Mouse (Mus musculus): ENCODE results near the gene Ptpn21.

Gene Ptpn21

GRCm38 (mm10) chr12:98736951-98737800, at the start of gene Ptpn21:
Ptpn21 (minus strand) TSS chr12:98737405.
- DNase-seq: peak; percentile 81

- DNase-seq: no peak
Measured at GRCm38 (mm10) chr12:98784251-98784650, 47.0 kb upstream of the Ptpn21 start.

DNA sequence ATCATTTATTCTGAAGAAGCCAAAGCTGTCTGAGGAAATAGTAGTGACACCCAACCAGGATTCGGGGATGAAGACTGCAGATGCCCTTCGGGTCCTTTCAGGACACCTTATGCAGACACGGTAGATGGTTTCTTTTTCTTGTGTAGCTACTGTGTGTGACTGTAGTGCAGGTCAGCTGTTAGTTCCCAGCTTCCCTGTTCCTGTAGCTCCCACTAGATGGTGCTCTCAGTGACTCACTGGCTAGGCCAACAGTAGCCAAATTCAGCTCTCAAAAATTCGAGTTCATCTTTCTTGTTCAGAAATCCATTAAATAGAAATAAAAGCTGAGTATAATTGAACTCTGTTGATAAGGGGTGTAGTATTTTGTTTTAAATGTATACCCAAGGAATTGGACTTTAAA, 41.9 kb upstream of the Ptpn21 start:
- DNase-seq: peak; percentile 38

- no peak for DNase-seq
Measured at GRCm38 (mm10) chr12:98777509-98777908, 40.3 kb upstream of the Ptpn21 start.

DNA sequence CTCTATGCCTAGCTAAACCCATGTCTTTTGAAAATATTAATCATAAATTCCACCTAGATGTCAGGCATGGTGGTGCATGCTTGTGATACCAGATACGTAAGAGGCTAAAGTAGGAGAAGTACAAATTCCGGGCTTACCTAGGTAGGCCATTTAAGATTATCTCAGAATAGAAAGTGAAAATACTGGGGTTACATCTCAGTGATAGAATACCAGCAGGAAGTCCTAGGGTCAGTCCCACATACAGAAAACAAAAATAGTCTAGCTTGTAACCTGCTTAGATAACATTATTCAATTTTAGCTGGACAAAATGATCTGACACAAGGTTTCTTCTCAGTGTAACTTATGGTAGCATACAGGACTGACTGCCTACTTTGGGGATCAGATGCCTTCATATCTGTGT, 29.0 kb upstream of the Ptpn21 start:
- no peak for DNase-seq

DNA sequence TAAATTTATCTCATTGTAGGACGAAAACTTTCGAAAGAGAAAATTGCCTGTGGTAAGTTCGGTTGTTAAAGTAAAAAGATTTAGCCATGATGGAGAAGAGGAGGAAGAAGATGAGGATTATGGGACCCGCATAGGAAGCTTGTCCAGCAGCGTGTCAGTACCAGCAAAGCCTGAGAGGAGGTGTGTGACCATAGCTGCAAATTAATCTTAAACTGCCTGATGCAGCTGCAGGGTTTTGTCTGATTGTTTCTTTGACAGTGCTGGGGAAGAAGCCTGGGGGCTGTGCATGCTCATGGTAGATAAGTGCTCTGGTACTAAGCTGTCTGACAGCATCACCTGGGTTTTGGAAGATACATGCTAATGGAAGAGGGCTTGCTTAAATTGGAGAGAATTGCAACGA, 22.5 kb upstream of the Ptpn21 start:
- DNase-seq: no peak

- DNase-seq: no peak
Measured at GRCm38 (mm10) chr12:98757636-98758035, 20.4 kb upstream of the Ptpn21 start.

DNA sequence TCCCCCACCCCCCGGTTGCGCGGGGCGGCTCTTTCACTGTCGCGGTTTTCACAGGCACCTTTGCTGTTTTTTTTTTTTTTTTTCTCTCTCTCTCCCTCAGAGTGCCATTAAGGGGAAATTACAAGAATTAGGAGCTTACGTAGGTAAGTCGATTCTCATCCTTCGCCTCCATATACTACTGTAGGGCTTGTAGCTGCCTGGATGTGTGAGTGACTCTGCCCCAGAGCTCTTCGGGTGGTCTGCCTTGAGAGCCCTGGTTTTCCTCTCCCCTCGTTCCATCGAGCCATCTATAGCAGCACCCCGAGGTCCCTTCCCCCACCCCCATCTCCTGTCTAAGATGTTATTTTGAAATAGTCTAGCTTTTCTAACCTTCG, 10.2 kb upstream of the Ptpn21 start:
- DNase-seq: peak; percentile 32

GRCm38 (mm10) chr12:98746746-98747379, 9.7 kb upstream of the Ptpn21 start, which contains the start of gene Zc3h14:
Zc3h14 (plus strand) TSS chr12:98746964.
- DNase-seq: peak; percentile 96

DNA sequence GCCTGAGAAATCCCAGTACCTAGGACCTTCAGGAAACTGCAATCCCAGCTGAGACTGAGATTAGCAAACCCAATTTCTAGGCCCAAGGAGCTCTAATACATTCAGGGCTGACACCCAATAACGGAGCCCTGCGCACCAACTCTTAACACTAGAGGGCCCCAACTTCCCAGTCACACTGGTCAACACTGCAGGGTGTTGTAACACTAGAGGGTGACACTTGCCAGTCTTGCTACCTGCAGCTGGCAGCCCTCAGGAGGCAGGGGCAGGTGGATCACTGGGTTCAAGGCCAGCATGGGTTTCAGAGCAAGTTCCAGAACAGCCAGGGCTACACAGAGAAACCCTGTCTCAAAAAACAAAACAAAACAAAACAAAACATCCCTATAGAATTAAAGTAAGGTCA, 8.9 kb upstream of the Ptpn21 start:
- DNase-seq: peak; percentile 68

GRCm38 (mm10) chr12:98745626-98746025, 8.4 kb upstream of the Ptpn21 start:
- DNase-seq: no peak

DNA sequence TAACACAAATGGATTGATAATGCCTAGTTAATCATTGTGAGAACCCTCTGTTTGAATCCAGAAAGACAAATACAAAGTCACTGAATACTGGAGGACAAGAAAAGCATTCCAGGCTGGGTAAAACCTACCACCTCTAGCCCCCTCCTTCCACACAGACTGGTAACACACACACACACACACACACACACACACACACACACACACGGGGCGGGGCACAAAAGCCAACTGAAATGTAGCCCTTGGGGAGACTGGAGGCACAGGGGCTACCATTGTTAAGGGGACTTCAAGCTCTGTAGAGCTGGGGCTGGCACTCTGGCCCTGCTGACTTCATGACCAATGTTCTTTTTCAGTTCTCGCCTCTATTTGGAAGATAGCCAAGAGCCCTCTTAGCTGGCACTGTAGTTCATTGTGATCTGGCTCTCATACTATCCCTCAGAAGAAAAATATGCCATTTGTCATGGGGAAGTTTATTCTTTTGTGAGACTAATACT, 3.9 kb upstream of the Ptpn21 start:
- DNase-seq: no peak

DNA sequence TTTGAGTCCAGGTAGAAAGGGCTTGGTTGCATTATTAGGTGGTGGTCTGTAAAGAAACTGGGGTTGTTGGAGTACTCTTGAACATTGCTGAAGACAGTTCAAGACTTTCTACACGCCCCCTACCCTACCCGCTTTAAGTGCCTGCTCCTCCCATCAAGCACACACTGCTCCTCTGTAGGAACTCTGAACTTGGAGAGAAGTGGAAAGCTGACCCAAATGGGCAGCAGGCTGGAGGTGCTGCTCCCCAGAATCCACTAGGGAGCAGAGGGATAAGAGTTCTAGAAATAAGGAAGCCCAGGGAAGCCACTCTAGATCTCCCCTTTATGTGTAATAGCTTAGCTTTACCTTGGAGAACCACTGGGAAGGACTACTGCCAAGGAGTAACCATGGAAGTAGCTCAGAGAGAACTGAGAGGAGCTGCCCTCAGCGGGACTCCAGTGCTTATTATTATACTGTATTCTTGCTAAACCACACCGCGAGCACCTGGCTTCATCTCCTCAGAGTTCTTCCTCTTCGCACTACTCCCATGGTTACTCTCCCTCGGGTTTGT, 671 bp upstream of the Ptpn21 start:
- peak; percentile 57 for DNase-seq

DNA sequence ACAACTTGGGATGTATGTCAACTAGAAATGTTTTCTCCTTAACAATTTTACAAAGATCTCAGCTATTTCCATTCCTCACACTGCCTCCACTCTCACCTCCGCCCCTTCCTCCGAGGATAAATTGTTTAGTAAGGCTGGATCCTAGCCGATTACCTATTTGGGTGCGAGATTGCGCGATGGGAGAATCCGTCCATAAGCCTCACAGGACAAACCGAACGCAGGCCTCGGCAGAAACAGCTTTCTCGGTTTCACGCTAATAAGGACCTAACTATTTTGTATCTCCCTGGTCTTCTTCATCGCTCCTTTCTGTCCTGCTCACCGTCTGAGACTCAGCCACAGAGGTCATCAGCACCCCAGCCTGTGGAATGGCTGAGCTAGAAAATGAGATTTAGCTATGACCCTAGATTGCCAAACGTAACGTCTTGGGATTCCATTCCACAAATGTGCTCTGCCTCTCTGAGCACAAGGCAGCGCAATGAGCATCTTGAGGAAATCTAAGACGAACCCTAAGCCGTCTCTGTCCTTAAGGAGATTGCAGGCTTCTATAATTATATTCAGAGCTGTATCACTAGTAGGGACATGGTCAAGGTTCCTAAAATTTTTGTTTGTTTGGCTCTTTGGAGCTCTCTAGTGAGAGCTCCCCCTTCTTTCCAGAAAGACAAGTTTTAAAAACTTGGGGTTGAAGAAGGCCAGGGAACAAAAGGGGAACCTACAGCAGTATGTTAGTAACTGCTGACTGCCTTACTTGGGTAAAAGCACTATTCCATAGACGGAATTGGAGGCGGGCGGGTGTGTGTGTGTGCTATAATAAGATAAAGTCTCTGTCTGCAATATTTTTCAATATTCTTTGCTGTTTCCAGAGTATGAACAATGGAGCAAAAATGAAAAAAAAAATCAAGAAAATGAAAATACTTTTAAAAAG, 2.1 kb downstream of the Ptpn21 start:
- peak; percentile 30 for DNase-seq

DNA sequence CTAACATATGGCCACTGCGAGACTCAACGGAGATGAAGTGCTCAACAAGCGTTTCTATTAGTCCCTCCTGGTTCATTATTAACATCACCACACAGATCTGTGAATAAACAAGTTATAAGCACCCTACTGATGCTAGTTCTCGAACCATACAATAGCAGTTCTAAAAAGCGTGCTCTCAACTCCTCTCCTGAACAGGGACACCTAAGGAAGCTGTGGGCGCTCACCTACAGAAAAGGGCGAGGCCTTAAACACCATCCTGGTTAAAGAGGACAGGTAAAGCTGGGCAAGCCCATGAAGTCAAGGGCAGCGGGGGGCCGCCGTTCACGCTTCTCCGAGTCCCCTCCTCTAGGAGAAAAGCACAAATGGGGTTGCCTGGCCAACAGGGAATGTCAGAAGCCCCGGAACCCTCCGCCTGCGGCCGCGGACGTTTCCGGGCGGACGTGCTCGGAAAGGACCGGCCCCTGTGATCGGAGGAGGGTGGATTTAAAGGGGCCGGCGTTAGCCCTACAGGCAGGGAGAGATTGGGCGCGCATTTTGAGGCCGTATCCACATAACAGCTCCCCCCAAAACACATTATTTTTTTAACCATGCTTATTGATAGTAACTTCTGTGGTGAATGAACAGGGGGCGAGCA, 2.8 kb downstream of the Ptpn21 start:
- DNase-seq: peak; percentile 93

GRCm38 (mm10) chr12:98733776-98734175, 3.4 kb downstream of the Ptpn21 start:
- no peak for DNase-seq

DNA sequence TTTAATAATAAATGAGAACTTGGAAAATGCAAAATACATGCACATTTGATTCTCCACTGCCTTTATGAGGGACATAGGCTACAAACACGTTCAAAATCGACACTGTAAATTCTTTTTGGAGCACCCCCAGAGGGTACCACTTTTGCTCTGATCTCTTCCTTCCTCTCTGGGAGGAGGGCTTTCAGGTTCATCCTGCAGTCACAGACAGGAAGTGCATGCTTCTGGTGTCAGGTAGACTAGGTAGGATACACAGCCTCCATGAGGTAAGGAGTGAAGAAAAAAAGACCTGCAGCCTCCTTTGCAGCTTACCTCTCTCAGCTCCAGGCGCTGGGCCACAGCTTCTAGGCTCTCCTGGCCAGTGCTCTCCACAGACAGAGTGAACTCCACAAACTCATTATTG, 4.0 kb downstream of the Ptpn21 start:
- DNase-seq: no peak

GRCm38 (mm10) chr12:98730682-98731081, 6.5 kb downstream of the Ptpn21 start:
- no peak for DNase-seq

GRCm38 (mm10) chr12:98727186-98727585, 10.0 kb downstream of the Ptpn21 start:
- no peak for DNase-seq

DNA sequence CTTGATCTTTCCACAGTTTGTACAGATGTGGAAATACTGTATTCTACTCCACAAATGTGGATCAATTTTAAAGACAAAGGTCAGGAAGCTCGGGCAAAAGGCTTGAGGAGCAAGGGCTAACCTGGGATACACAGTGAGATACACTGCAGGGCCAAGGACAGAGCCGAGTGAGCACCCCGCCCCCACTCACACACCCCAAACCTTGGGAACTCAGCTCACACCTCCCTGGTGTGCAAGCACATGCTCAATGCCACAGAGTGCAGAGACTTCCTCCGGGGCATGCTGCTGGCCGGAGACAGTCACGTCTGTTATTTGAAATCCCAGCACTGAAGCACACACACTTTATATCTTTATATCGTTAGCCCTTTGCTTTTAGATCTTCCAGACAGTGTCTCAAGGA, 11.1 kb downstream of the Ptpn21 start:
- no peak for DNase-seq

GRCm38 (mm10) chr12:98724976-98725375, 12.2 kb downstream of the Ptpn21 start:
- no peak for DNase-seq

- DNase-seq: no peak
Measured at GRCm38 (mm10) chr12:98724224-98724623, 13.0 kb downstream of the Ptpn21 start.

Data from embryo, embryonic 11 days (tissue).